Mouse (Mus musculus) testis, postnatal 10 days (tissue): ENCODE measurements at regions not wholly inside any gene's neighbourhood (a gene's known extent, or its start where the extent isn't known, plus 50 kb on each side); places are given as distances from the start of the nearest gene placed in this dataset.

ENCODE experiments used
- DNase-seq: peaks from one replicate; pipeline ENCODE4 v3.0.0; 2021; ENCODE audit warnings: low spot score

DNA sequence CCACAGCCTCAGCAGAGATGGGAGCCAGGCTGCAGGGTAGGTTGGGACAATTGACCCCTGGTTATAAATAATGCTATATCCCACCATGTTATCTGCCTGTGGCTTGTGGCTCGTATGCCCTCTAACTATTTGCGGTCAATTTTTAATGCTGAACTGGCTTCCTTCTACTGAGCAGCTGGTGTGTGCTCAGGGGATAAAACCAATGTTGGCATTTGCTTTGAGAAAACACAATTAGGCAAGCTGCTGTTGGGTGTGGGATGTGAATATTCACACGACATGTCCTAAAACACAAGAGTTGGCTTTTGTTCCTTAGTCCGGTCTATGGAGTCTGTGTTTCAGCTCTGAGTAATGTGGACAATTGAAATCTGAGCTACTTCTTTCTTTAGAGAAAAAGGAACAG lies 123.6 kb upstream of the Npvf start:
- DNase-seq: no peak

DNA sequence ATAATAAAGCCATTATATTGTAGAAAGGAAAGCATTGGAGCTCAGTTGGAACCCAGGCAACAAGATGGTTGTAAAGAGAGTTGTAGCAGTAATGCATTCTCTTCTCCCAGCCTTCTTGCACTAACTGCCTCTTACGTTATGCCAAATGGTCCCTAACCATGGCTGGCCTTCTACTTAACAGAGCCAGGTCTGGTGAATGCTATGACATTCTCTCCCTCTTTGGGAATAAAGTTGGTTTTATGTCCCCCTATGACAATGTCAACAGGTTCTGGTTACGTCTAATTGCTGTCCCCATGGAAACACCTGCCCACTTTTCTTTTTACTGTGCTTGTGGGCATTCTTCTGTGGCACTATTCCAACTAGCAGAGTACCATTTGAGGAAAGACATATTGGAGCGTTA lies 126.4 kb upstream of the Npvf start:
- no peak for DNase-seq

DNA sequence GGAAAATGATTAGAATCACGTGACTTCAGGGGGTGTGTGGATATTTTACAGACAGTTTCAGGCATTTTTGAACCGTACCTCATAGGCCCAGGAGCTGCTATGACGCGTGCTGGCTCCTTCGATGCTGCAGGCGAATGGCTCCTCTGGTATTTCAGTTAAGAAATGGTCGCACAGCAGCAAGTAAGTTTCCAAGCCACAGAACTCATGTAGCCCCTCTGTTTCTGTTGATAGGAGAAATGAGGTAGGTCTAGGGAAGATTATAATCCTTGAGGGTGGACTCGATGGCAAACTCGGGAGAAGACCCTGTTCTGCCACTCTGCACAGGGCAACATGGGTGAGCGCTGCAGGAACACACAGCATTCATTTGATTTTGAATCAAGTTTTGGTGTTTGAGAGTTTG lies 127.0 kb upstream of the Npvf start:
- DNase-seq: peak; percentile 15

DNA sequence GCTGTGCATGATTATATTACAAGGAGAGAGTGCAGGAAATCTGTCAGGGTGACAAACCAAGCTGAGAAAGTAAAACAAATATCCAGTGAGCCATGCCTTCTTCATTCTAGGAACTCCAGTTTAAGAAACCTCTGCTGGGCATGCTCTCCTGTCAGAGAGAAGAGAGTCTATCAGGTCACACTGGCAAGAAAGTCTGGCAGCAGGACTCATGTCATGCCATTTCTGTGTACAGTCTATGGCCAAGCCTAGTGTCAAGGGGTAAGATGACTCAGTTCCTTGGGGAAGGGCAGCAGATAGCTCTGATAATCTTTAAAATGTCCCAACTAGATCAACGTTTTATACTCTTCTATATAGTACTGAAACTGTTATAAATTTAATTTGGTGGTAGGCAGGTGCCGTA lies 128.0 kb upstream of the Npvf start:
- DNase-seq: peak; percentile 8

DNA sequence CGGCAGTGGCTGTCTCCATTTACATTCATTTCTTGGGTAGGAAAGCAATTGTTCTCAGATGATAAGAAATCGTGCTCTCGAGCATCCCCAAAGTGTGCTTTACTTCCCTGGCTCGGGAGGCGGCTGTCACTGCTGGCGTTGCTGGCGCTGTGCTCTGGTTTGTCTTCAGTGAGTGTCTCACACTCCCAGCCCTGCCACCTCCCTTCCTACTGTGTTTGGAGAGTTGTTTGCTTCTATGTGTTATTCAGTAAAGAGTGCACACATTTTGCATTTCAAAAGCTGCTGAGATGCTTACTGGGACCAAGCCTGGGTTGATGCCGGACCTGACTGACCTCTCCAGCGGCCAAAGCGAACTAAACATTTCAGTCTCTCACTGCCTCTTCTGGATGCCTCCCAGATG lies 129.3 kb upstream of the Npvf start:
- peak; percentile 9 for DNase-seq

DNA sequence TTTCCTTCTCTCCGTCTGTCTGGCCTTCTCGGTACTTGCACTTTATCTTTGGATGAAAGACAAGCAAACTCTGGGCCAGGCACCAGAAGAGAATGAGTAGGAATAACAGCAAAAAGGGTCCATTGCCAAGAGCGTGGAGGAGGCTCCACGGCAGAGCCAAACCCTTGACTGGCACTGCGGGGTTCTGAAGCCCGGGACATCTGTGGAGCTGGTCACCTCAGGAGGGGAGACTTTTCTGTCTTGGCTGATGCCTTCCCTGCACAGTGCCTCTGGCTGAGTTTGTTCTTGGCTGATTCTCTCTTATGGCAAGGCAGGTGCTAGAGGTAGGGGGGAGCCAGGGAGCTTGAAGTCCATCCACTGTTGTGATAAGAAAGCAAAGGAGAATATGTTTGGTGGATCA lies 130.1 kb upstream of the Npvf start:
- no peak for DNase-seq

DNA sequence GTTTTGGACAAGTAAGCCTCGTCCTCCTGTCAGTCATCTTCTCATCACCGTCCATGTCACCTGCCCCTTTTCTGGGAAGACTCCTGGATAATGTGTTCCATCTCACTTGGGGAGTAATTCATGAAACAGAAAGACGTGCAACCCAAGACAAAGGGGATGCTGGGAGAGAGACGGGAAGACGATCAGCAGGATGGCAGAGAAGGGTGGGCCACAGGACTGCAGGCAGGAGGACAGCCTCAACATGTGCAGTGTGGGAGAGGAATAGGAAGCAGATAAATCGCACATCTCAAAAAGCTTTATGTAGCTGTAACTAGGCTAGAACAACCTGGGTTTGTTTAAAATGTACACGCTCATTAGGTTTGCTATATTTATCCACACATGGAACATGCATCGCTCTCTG lies 133.4 kb upstream of the Npvf start:
- no peak for DNase-seq

DNA sequence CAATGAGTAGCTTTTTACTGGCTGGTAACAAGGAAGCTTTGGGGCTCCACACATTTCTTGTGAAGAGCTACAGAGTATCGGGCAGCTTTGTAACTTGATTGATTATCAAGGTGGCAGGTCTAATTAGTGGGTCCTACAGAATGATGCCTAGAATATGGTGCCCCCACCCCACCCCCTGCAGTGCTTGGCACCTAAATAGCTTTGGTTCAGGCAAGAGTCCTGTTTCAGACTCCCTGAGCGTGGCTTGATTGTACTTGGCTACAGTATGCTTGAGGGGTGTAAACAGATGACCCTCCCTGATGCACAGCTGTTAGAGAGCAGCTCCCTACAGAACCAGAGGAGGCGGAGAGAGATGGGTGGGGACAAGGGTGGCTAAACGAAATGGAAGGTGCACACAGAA lies 145.7 kb upstream of the Npvf start:
- DNase-seq: no peak

DNA sequence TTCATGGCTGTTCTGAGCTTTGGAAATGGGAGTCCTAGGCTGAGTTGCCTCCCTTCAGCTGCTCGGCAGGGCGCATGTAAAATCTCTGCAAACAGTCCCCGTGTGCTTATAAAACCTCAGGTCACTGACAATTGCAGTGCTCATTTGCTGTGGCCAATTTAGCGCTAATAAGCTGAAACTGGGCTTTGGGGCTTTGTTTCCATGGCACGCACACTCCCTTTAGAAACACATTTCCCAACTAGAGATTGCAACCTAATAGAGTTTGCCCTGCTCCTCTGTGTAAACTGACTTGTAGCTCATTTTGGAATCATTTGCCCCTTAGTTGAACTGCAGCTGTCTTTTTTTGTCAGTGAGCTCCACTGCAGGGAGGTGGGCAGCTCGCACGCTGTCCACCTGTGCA lies 148.7 kb upstream of the Npvf start:
- no peak for DNase-seq

DNA sequence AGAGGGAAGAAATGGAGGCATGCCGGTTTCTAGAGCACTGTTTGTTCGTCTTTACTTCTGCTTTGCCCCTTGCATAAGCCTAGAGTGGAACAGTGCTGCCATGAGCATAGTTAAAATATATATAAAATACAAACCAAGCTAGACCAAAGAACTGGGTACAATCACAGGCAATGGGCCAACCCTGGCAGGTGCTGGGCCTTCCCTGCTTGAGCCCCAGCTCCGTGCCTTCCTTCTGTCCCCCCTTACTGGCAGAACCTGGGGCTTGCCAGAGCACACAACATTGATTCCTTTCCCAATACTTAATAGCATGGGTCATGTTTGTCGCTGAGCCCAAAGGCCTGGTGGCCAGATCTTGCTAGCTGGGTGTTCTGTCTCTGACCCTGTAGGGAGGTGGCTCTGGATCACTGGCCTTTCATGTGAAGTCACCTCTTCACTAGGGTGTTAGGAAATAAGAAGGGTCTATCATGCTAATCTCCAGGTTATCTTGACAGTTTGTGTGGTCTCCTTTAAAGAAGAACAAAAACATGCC lies 150.3 kb upstream of the Npvf start:
- no peak for DNase-seq

DNA sequence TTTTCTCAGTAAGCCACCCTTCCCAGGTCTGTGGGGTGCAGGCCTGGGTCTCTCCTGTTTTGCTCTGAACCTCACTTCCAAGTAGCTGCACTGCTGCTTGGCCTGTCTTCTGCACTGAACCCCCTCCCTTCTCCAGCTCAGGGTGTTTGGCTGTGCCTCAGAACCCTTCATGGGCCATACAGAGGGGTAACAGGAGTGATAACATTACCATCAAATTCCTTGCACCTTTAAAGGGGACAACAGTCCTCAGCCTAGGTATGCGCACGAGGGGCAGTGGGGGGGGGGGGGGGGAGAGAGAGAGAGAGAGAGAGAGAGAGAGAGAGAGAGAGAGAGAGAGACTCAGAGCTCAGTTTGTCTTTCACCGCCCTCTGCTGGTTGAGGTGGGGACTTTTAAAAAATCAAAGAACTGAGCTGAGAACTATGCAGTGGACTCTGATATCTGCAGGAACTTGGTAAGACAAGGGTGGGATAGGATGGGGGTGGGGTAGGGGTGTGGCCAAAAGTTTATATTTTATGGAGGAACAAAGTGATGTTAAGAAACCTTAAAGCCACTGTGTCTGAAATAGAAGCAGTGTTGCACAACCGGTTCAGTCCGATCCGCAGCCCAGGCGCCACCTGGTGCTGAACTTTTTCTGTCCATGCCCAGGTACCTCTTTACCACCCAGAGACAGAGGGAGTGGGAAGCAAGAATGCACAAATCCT lies 152.3 kb upstream of the Npvf start:
- DNase-seq: peak; percentile 70

DNA sequence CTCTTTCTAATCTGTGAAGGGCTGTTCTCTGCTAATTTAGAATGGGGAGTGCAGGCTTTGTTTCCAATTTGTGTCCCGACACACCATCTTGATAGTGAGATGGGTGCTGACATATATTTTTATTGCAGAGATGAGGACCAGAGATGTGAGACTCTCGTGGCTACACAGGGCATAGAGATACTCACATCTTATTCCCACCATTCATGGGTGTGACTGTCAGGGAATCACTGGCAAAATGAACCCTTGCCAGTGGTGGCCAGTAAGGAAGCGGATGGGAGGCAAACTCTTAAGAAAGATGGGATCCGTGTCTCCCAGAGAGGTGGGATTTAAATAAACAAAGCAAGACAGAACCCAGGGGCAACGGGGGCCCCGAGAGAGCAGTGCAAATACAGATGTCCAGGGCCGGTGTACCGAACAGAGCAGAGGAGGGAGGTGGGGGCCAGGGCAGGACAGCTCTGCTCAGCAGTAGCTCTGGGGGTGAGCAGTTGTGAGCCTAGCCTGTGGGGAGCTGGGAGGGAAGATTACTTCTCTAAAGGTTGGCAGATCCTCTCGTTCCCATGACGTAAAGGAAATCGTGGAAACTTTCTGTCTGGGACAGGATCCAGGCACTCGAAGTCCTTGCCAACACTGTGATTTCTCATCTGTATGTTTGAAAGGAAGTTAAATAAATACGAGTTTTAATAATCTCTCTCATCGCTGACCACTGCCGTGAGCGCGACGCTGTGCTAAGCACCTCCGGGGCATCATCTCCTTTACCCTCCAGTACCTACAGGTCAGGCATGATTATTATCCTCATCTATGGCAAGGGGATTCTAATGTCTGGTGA lies 153.2 kb upstream of the Npvf start:
- DNase-seq: peak; percentile 67

DNA sequence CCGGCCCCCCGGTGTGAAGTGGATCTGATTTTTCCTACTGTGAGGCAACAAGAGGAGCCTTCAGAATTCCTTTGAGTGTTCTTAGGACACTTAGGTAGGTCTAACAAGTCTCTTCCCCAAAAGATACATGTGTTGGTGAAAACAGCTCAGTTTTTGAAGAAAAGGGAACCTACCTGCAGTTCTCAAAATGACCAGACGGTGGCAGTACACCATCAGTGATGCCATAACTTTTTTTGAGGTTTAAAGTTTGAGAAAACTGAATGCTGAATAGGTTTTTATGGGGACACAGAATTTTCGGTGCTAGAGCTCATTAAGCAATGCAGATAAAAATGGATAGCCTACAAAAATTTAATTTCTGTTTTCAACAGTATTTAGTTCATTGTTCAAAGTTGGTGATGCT lies 153.9 kb upstream of the Npvf start:
- peak; percentile 92 for DNase-seq

DNA sequence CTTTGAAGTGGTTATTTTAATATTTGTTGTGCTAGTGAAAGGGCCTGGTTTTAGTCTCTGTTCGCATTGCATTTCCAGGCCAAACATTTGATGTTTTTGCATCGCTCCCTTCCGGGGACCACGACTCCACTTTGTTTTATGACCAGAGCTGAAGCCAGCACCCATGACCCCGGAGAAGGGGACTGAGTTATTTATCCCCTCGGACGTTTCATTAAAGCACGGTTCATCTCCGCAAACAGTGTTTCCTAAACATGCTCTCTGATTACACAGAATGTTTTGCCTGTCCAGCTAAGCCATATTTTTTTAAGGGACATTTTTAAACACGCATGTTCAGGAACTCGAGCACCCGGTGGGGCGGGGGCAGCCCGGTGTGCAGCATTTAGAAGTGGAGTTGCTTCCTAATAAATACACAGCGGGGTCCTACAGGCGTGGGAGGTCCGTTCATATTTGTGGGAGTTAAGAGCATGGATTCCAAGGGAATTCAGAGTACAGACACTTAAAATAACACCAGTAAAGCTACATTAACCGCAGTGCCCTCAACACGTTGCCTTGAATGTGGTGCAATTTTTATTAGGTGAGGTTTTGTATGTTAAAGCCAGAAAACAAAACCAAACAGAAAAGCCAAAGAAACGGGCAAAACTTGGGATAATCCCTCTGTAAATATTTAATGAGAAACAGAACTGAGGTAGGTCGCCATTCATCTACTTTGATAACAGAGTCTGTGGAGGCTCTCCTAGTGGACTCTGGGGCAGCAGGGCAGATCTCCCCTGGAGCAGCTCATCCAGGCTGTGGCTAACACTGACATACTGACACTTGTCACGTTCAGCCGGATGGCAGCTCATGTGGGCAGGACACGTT lies 154.8 kb upstream of the Npvf start:
- no peak for DNase-seq

DNA sequence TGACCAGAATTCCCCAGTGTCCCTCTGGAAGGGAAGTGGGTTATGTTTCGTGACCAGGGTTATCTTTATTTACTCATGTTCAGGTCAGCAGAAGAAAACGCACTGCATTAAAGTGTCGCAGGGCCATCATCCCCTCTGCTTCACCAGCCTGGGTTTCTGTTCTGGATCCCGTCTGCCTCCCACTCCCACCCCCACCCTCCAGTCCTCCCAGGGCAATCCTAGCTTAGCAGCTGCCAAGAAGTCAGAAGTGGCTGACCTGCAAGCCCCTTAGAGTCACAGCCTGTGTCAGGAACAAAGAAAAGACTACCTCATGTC lies 155.4 kb upstream of the Npvf start:
- DNase-seq: no peak

DNA sequence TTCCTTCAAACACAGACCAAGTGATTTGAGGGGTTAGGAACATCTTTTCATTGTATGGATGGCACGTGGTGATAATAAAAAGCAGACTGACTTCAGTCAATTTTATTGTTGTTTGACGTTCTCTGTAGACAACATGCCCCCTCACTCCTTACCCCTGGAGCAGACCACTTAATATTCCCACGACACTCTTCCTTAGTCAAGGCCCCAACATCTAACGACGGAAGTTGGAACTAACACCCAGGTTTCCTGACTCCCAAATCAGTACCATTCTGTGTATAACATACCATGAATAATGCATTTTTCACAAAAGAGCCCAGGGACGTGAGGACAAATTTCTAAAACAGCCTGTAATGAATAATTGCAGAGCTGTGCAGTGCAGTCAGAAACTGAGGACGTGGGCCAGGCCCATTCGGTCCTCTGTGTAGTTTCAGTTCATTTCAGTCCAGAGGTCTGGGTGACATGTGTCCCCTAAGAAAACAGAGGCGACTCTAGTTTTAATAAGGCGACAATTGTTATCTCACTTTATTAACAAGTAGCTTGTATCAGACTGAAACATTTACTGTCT lies 160.8 kb upstream of the Npvf start:
- DNase-seq: no peak

DNA sequence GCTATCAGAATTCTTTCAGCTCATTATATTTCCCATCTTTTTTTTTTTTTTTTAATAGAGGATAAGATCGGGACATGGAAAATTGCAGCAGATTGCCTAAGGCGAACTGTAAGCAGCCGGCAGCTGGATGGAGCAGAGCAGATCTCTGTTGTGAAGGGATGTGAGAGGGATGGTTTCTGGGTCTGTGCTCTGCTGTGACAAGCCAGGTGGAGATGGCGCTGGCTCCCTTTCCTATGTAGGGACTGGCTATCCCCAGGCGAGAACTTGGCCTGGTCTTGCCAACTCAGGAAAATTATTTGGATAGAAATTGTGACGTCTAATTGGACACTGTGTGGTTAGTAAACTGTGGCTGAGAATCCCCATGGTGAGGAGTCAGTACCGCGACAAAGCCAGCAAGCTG lies 161.3 kb upstream of the Npvf start:
- DNase-seq: no peak

DNA sequence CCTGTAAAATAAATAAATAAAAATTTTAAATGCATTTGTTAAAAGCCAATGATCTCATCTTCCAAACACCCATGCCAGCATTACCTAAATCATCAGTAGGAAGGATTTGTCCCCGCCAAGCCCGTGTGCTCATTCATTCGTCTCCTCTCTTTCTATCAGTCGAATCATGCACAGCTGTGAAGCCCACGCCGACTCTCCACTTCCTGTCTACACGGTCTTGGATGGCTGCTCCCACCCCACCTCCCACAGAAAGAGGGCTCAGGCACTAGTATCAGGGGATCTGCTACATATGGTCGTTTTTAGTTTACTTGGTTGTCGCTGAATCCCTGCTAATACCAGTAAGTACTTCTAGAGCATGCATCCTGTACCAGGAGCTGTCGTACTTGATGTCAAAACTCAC lies 163.2 kb upstream of the Npvf start:
- DNase-seq: no peak

DNA sequence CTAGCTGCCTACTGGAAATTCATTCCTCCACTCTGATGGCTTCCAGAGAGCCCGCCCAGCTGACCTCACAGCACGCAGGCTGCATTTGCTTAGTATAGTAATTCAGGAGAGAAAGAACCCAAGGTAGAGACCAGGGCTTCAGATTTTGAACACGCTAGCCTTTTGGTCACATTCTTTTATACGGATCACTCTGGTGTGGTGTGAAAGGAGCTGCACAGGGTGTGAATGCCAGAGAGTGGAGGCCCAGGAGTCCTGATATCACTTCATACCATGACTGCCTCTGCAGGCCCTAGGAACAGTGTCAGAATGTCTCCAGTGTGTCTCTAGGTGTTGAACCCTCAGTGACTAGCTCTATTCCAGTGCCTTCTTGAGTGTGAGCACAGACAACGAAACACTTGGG lies 164.2 kb upstream of the Npvf start:
- no peak for DNase-seq

DNA sequence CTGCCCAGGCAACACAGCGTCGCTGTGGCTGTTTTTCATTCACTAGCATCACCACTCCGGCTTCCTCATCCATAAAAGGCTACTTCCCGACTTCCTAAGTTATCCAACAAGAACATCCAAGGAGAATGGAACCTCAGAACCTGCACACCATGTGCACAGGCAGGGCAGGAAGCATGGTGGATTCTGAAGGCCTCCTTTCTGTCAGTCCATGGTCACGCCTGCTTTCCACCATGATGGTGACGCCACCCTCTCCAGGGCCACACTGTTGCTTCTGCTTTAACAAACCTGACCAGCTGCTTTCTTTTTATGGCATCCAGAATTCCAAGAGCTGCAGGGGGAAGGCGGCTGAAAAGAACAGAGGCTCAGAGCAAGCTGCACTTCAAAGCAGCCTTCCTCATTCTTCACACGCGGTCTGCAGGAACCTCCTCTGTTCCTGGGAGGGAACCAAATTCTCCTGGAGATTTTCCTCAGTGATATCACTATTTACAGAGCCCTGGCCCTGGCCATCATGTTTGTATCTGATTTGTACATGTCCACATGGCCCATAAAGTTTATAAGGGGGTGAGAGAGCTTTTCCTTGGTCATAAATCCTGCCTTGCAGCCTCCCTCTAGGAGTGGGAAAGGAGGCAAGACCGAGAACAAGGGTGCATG lies 164.8 kb upstream of the Npvf start:
- DNase-seq: no peak

DNA sequence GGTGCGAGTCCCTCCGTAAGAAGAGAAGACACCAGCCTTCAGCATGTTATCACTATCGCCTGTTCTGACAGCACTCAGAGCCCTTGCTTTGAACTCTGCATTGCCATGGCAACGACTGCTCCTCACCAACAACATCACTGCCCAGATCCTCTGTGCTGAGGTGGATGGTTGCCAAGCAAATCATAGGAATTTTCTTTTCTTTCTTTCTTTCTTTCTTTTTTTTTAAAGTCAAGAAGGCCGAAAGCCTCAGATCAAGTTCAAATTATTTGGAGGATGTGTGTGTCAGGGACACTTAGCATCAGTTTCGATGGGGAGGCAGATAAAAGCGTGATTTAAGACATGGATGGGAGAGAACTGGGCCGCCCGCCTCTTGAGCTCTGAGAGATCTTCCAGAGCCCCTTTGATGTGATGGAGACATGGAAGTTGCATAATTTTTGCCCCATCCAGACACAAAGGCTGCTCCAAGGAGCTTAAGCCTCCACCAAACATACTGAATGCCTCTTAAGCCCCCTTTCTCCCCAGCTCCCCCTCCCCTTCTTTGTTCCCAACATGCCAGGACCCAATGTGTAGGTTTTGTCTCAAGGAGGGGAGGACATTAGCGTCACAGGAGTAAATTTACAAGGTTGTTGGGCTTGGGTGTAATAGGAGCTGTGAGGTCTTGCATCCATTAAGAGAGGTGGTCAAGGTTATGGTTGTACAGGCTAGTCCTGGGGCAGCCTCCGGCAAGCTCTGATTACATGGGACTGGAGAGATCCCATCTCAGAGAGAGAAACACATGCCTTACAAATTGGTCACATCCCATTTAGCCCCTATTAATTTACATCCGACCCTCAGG lies 167.4 kb upstream of the Npvf start:
- DNase-seq: no peak
